Mouse (Mus musculus) MEL (cell line): ENCODE data around the gene Il11ra1. TPM values are rescaled to one million over a fixed set of nuclear protein-coding genes. Genes with fewer than 3 reads are reported as not detected.
"Not testable (repeated sequence)": the region's sequence is repeated elsewhere in the genome, so short reads cannot be mapped to it uniquely, and the experiment has no call there.

Experiments
- DNase-seq: peaks from one replicate; pipeline ENCODE4 v3.0.0; 2011; ENCODE audit warnings: low read depth, low spot score
- H3K27ac ChIP-seq: 2 replicates; pipeline ENCODE4 v1.5.1; 2012; ENCODE audit warnings: low read depth, mild to moderate bottlenecking, control low read depth, low read length, moderate library complexity; ENCODE audit not compliant: control insufficient read depth
- H3K27me3 ChIP-seq, 2 experiments: fragments of 150-350 bp in 1 of 2; sonication (generic) in 1 of 2; 2 replicates each; pipeline ENCODE4 v1.6.1; 2012; ENCODE audit warnings: low read length in 2 of 2, mild to moderate bottlenecking in 2 of 2, improper control_type of control experiment in 1 of 2, moderate library complexity in 1 of 2; ENCODE audit not compliant: insufficient read depth in 2 of 2, control insufficient read depth in 1 of 2
- H3K36me3 ChIP-seq, 2 experiments: 2 replicates each; pipeline ENCODE4 v1.6.1; 2012 to 2014; ENCODE audit warnings: low read length in 2 of 2, improper control_type of control experiment in 1 of 2, inconsistent platforms in 1 of 2, mild to moderate bottlenecking in 1 of 2; ENCODE audit not compliant: insufficient read depth in 2 of 2, control insufficient read depth in 1 of 2
- H3K4me1 ChIP-seq, 2 experiments: fragments of 150-350 bp in 1 of 2; sonication (generic) in 1 of 2; 2 replicates each; pipeline ENCODE4 v1.6.1; 2012; ENCODE audit warnings: low read length in 2 of 2, improper control_type of control experiment in 1 of 2, mild to moderate bottlenecking in 1 of 2; ENCODE audit not compliant: insufficient read depth in 2 of 2, control insufficient read depth in 1 of 2
- H3K4me3 ChIP-seq, 2 experiments: fragments of 150-350 bp in 1 of 2; sonication (generic) in 1 of 2; 2 replicates each; pipeline ENCODE4 v1.5.1; 2012; ENCODE audit warnings: low read depth in 2 of 2, low read length in 2 of 2, mild to moderate bottlenecking in 2 of 2, moderate library complexity in 2 of 2, control low read depth in 1 of 2, improper control_type of control experiment in 1 of 2; ENCODE audit not compliant: control insufficient read depth in 1 of 2, insufficient read depth in 1 of 2
- H3K79me2 ChIP-seq: 2 replicates; pipeline ENCODE4 v1.6.1; 2012; ENCODE audit warnings: mild to moderate bottlenecking, low read length, moderate library complexity; ENCODE audit not compliant: control insufficient read depth, poor library complexity, insufficient read depth
- H3K9ac ChIP-seq: 2 replicates; pipeline ENCODE4 v1.6.1; 2012; ENCODE audit warnings: low read depth, mild to moderate bottlenecking, control low read depth, low read length, moderate library complexity; ENCODE audit not compliant: control insufficient read depth, poor library complexity, severe bottlenecking
- H3K9me3 ChIP-seq: fragments of 150-350 bp; sonication (generic); replicated peaks from 2 replicates; pipeline ENCODE4 v1.6.1; 2012; ENCODE audit warnings: mild to moderate bottlenecking, low read length, improper control_type of control experiment, moderate library complexity; ENCODE audit not compliant: insufficient read depth
- BHLHE40 ChIP-seq: IDR thresholded peaks from 2 replicates; pipeline ENCODE4 v1.6.1; 2012; ENCODE audit warnings: low read depth, mild to moderate bottlenecking, inconsistent platforms, low read length, improper control_type of control experiment, borderline replicate concordance
- CTCF ChIP-seq, 3 experiments: IDR thresholded peaks in 2 of 3; conservative IDR thresholded peaks in 1 of 3; 2 replicates each; pipeline ENCODE4 v1.5.1; 2011 to 2012; ENCODE audit warnings: low read length in 3 of 3, low read depth in 2 of 3, mild to moderate bottlenecking in 2 of 3, improper control_type of control experiment in 1 of 3, inconsistent platforms in 1 of 3, mixed read lengths in 1 of 3, moderate library complexity in 1 of 3; ENCODE audit not compliant: control insufficient read depth in 1 of 3, insufficient read depth in 1 of 3, poor library complexity in 1 of 3, severe bottlenecking in 1 of 3
- GATA1 ChIP-seq: IDR thresholded peaks from 2 replicates; pipeline ENCODE4 v1.6.1; 2011; ENCODE audit warnings: low read depth, low read length, improper control_type of control experiment
- HCFC1 ChIP-seq: IDR thresholded peaks from 2 replicates; pipeline ENCODE4 v1.6.1; 2012; ENCODE audit warnings: low read depth, mild to moderate bottlenecking, inconsistent platforms, low read length, improper control_type of control experiment, moderate library complexity
- JUND ChIP-seq: IDR thresholded peaks from 2 replicates; pipeline ENCODE4 v1.6.1; 2011; ENCODE audit warnings: low read depth, mild to moderate bottlenecking, improper control_type of control experiment, low read length
- MAX ChIP-seq: IDR thresholded peaks from 2 replicates; pipeline ENCODE4 v1.6.1; 2011; ENCODE audit warnings: low read length, improper control_type of control experiment
- MXI1 ChIP-seq: IDR thresholded peaks from 2 replicates; pipeline ENCODE4 v1.6.1; 2011; ENCODE audit warnings: mild to moderate bottlenecking, low read depth, low read length, improper control_type of control experiment
- MYB ChIP-seq: IDR thresholded peaks from 2 replicates; pipeline ENCODE4 v1.6.1; 2011; ENCODE audit warnings: mild to moderate bottlenecking, low read depth, low read length, improper control_type of control experiment
- MYC ChIP-seq: IDR thresholded peaks from 2 replicates; pipeline ENCODE4 v1.6.1; 2011; ENCODE audit warnings: low read depth, mild to moderate bottlenecking, low read length, improper control_type of control experiment, moderate library complexity
- NELFE ChIP-seq: IDR thresholded peaks from 2 replicates; pipeline ENCODE4 v1.6.1; 2011; ENCODE audit warnings: low read depth, low read length, improper control_type of control experiment
- POLR2AphosphoS5 ChIP-seq: IDR thresholded peaks from 2 replicates; pipeline ENCODE4 v1.6.1; 2012; ENCODE audit warnings: low read depth, borderline replicate concordance, mild to moderate bottlenecking, inconsistent platforms, low read length, moderate library complexity, mixed read lengths
- RCOR1 ChIP-seq: IDR thresholded peaks from 2 replicates; pipeline ENCODE4 v1.6.1; 2012; ENCODE audit warnings: low read depth, mild to moderate bottlenecking, inconsistent platforms, low read length, improper control_type of control experiment
- SMC3 ChIP-seq: IDR thresholded peaks from 2 replicates; pipeline ENCODE4 v1.6.1; 2011; ENCODE audit warnings: low read depth, low read length, improper control_type of control experiment
- UBTF ChIP-seq: IDR thresholded peaks from 2 replicates; pipeline ENCODE4 v1.6.1; 2012; ENCODE audit warnings: low read depth, mild to moderate bottlenecking, inconsistent platforms, low read length, improper control_type of control experiment, moderate library complexity, borderline replicate concordance; ENCODE audit not compliant: insufficient read depth
- USF2 ChIP-seq, 2 experiments: IDR thresholded peaks; 2 replicates each; pipeline ENCODE4 v1.6.1; 2011 to 2012; ENCODE audit warnings: improper control_type of control experiment in 2 of 2, low read length in 2 of 2, borderline replicate concordance in 1 of 2, inconsistent platforms in 1 of 2, low read depth in 1 of 2, mild to moderate bottlenecking in 1 of 2; ENCODE audit not compliant: insufficient read depth in 1 of 2
- ZKSCAN1 ChIP-seq: IDR thresholded peaks from 2 replicates; pipeline ENCODE4 v1.6.1; 2012; ENCODE audit warnings: low read depth, mild to moderate bottlenecking, inconsistent platforms, low read length, improper control_type of control experiment, moderate library complexity
- ZNF384 ChIP-seq: IDR thresholded peaks from 2 replicates; pipeline ENCODE4 v1.6.1; 2012; ENCODE audit warnings: low read depth, mild to moderate bottlenecking, inconsistent platforms, low read length, improper control_type of control experiment
- polyA plus RNA-seq, 2 experiments: library from polyadenylated mRNA; stranded (reverse) in 1 of 2; unstranded in 1 of 2; fragments of >175 nt in 1 of 2; fragments of >200 nt in 1 of 2; gene quantifications; 2 replicates each; pipeline versions ENCODE4 v1.2.1 to v1.2.4; 2012; ENCODE audit warnings: low replicate concordance in 2 of 2, low read depth in 1 of 2; ENCODE audit not compliant: insufficient read length in 2 of 2, insufficient read depth in 1 of 2, missing spikeins in 1 of 2
- total RNA-seq: library from RNA; depleted of rRNA; stranded (reverse); fragments of 300-350 nt; gene quantifications from 2 replicates; pipeline ENCODE4 v1.2.3, GENCODE M21; 2012

Gene Il11ra1
- total and polyA plus RNA-seq, 3 experiments, result 44.4 to 66.7 TPM; not detected in 1

DNA sequence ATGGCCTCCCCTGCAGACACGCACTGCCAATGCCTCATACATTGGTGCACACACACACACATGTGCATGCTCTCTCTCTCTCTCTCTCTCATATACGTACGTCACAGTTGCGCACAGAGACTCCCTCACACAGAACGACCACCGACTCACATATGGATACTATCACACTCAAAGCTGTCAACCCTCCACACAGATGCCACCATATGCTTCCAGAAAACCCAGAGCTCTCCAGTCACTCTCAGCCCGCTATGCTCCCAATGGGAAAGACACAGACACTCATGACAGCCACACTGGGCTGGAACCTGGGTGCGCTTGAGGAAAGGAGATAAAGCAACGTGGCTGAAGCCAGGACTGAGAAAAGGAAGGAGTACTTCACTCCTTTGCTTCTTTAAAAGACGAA, 17.8 kb upstream of the Il11ra1 start:
- DNase-seq, result no peak
- H3K36me3 ChIP-seq, result no peaks in the 10 kb centered on the region
- no peaks in the 10 kb centered on the region for H3K79me2 ChIP-seq
- H3K27me3 ChIP-seq, result no peaks in the 10 kb centered on the region
- no peak overlapping the region for H3K9ac ChIP-seq
- no peaks in the 10 kb centered on the region for H3K4me1 ChIP-seq
- H3K4me3 ChIP-seq, result no peak overlapping the region
- no peak overlapping the region for H3K27ac ChIP-seq
- no peaks in the 10 kb centered on the region for H3K9me3 ChIP-seq
- TF ChIP-seq JUND (no peak), MYC (no peak), SMC3 (no peak), ZKSCAN1 (no peak)

DNA sequence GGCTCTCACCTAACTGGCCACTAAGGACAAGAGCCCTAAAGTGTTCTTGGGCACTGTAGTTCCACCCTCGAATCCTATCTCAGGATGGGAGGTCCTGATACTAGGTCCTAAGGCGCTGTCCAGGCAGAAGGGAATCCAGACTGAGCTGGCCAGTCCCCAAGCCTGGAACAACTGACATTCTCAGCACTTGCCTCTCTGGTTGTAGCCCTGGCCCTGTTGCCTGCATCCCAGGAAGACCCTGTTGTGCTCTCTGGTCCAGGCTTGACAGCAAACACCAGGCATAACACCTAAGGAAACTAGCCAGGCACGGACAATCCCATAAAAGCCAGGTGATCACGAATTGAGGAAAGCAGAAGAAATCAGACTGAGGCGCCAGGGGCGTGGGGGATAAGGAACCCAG, 17.0 kb upstream of the Il11ra1 start:
- Histone ChIP-seq H3K4me3 (no peak overlapping the region), H3K9me3 (no peaks in the 10 kb centered on the region), H3K27me3 (no peaks in the 10 kb centered on the region), H3K36me3 (no peaks in the 10 kb centered on the region), H3K4me1 (no peaks in the 10 kb centered on the region), H3K9ac (no peak overlapping the region), H3K27ac (no peak overlapping the region), H3K79me2 (no peaks in the 10 kb centered on the region)
- TF ChIP-seq HCFC1 (no peak), MXI1 (no peak), POLR2AphosphoS5 (no peak), UBTF (no peak), ZNF384 (no peak), ZKSCAN1 (no peak), MYB (no peak), CTCF (IDR thresholded peaks at IDR 0.05 in 2 of 3, conservative IDR thresholded peaks at IDR 0.05 in 1 of 3; ENCODE audit: control insufficient read depth in 1 of 3, insufficient read depth in 1 of 3, low read depth in 2 of 3, low read length in 3 of 3, poor library complexity in 1 of 3, severe bottlenecking in 1 of 3) (no peak), NELFE (no peak), MAX (no peak), BHLHE40 (no peak), GATA1 (no peak), RCOR1 (no peak), JUND (no peak), USF2 (IDR thresholded peaks at IDR 0.05; ENCODE audit: borderline replicate concordance in 1 of 2, insufficient read depth in 1 of 2, low read depth in 1 of 2, low read length in 2 of 2) (no peak)
- no peak for DNase-seq

DNA sequence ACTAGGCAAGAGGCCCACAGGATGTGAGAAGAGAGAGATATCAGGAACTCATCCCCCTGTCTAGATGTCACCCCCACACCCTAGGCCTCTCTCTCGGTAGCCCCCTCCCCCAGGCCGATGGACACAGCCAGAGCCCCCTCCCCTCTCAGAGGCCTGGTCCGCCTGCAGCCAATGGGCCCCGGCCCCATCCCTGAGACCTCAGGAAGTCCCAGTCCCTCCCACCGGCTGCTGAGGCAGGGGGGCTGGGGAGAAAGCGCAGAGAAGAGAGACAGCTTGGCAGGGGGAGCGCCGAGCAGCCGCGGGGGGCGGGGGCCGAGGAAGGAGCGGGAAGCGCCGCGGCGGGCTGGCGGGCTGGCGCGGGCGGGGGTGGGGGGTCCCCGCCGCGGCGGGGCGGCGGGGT, 16.5 kb upstream of the Il11ra1 start:
- not testable (repeated sequence) for H3K9ac ChIP-seq, H3K27ac ChIP-seq, H3K36me3 ChIP-seq, H3K27me3 ChIP-seq, H3K4me1 ChIP-seq, DNase-seq, H3K9me3 ChIP-seq, H3K4me3 ChIP-seq, H3K79me2 ChIP-seq

DNA sequence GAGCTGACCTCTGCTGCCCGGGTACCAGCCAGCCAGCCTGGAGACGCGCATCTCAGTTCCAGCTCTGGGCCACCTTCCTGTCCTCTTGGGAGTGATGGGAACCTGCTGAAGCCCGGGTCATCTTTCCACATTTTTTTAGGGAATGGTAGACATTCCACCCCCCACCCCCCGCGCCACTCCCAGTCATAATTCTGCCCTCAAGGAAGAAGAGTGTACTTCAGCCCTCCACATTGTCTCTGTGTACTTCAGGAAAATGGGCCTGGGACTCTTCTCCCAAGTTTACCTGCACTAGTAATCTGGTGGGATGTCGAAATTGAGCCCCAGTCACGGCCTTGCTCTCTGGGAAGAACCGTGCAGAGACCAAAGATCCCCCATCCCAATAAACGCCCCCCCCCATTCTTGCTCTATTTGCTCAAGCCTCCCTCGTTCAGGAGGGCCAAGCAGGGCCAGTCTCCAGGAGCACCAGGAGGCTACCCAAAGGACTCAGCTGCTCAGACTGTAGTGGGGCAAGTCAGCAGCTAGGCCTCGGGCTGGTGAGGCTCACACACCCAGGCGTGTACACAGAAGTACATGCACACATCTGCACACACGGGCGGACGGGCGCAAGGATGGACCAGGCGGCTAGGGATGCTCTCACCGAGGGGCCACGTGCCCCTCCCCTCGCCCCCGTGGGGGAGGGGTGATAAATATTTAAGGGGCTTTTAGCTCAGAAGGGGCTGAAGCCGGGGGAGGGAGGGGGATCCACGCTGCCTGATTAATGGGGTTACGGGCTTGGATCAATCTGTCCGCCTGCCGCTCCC, 15.5 kb upstream of the Il11ra1 start:
- not testable (repeated sequence) for H3K9me3 ChIP-seq, H3K4me1 ChIP-seq, H3K4me3 ChIP-seq, H3K79me2 ChIP-seq, H3K9ac ChIP-seq, DNase-seq, H3K27ac ChIP-seq, H3K27me3 ChIP-seq, H3K36me3 ChIP-seq
